Mouse (Mus musculus): ENCODE measurements around the gene Sulf2. TPM values are rescaled to one million over a fixed set of nuclear protein-coding genes. Genes with fewer than 3 reads are reported as not detected.

Sulf2 gene
- total RNA-seq, 2 experiments from 2014 or later = 89.6 to 94.7 TPM

DNA sequence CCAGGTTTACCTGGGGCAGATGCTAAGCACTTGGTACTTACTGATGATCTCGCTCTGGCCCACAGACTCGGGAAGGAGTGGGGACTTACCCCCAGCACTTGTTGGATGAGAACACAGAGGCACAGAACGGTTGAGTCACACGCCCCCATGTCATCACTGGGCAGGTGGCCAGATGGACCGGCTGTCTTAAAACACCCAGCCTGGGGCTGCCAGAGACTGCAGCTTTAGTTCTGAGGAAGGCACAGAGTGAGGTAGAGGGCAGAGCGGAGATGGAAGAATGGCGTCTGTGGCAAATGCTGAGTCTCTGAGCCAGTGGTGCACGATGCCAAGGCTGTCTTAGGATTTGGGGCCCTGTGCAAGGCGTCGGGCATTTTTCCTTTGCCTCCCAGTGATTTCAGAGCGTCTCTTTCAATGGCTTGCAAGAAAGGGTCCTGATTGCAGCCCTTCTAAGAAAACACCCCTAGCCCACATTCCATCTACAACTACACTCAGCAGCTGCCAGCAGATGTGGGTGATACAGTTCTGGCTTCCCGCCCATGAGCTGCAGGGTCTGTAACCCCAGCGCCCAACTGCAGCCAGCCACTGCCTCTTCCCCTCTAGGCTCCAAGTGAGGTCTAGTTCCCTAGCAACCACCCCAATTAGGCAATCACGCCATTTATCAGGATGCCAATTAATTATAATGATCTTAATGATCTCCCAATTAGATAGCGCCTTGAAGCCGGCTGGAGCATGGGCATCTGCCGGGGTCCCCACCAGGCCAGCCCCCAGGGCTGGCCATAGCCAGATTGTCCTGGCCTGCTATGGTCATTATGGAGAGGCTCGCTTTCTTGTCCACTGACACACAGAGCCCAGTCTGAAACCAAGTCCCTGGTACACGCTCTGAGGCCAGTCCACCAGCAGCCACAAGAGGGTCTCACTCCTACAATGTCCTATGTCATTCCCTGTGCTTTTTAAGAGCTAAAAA is 3.7 kb downstream of the Sulf2 start:
- DNase-seq (ENCODE audit: low spot score in 2 of 2) = peak; percentile 50 to 64

DNA sequence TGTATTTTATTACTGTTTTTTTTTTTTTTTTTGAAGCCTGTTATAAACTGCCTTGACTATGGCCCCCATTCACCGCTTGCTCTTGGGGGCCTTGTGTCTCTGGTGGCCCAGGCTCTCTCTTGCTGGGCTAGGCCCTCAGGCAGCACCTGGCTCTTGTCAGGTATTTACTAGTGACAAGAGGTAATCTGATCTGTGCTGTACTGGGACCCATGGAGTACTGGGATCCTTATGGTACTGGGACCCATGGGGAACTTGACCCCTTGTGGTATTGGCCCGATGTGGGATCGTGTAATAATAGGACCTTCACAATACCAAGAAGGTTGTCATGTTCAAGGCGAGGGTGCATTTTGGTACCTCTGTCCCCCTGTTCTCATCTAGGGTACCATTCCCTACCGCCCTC is 4.9 kb downstream of the Sulf2 start:
- DNase-seq (ENCODE audit: low spot score in 2 of 2) = no peak

DNA sequence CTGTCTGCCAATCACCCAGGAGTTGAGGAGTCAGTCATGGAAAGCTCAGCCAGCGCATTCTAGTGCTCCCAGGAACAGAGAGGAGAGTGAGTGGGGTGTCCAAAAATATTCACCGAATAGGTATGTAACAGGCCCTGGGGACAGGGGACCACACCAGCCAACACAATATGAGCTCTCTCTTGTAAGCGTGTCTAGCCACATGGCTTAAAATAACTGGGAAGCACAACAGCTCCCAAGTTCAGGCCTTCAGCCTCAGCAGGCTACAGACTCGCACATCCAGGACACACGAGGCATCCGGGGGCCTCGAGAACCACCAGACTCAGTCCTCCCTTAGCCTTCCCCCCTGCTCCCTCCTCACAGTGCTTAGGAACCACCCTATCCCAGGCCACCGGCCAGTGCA is 6.0 kb downstream of the Sulf2 start:
- DNase-seq (ENCODE audit: low spot score in 2 of 2) = no peak

DNA sequence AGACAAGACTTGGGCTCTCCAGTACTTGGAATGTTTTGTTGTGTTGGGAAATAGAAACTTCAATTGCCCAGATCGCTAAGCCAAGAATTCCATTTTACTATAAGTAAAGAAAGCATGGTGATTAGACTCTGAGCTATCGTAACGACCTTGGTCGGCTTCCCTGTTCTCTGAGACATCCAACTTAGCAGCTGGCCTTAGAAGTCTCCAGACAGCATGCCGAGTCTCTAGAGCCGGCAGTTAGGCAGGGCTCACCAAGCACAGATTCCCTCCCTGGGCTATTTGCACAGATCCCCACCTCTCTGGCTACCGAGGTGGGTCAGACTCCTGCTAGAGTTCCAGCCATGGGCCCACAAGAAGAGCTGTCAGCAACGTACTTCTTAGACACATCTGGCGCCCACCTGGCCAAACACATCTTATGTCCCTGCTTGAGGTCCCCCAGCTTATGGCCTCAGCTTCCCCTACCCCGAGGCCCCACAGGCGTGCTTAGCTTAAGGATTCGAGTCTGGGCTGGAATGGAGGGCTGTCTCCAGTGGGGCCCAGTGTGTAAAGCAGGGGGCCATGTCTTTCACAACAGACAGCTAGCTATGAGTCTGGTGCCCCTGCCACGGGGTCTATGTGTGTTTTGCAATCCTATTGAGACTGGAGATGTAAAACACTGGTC is 6.7 kb downstream of the Sulf2 start:
- DNase-seq (ENCODE audit: low spot score in 2 of 2) = no peak

DNA sequence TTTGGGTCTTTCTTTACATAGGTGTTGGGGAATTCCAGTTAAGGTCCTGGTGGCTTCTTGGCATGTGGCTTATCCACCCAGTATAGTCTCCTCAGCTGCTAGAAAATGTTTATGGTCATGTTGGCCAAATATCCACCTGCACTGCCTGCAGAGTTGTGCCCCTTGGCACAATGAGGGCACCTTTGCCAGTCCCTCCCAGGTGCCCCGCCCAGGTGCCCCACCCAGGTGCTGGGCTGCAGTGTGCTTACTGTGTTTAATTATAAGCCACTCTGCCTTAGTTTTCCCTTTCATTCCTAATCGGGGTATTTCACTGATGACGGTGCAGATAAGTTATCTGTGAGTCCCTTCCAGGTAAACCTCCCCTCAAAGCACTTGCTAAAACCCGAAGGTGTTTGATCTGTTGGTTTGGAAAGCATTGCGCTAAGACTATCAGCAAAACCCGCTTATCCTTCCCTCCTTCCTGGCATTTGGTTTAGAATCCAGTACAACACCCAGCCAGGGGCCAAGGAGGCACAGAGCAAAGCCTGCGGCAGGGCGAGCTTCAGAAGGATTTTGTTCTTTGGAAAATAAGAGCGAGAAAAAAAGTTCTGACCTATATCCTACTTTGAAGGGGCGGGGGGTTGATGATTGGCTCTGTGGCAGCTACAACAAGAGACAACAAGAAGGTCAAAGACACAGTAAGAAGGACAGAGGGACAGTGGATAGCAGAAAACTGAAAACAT is 7.4 kb downstream of the Sulf2 start:
- no peak for DNase-seq (ENCODE audit: low spot score in 2 of 2)

DNA sequence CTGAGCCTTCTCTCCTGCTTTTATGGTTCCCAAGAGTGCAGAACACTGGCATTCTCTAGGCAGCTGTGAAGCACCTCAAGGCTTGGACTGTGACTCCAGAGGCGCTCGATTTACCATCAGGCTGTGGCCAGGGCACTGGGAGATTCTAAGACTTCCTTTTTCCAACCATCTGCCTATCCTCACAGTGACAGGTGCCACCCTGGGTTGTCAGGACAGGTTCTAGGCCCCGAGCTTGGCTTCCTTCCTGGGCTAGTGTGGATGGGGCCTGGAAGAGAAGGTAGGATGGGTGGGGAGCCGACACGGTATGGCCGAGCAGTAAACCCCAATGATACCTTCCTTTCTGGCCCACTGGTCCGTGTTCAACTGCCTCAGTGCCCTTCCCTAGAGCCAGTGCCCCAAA is 9.0 kb downstream of the Sulf2 start:
- no peak for DNase-seq (ENCODE audit: low spot score in 2 of 2)

DNA sequence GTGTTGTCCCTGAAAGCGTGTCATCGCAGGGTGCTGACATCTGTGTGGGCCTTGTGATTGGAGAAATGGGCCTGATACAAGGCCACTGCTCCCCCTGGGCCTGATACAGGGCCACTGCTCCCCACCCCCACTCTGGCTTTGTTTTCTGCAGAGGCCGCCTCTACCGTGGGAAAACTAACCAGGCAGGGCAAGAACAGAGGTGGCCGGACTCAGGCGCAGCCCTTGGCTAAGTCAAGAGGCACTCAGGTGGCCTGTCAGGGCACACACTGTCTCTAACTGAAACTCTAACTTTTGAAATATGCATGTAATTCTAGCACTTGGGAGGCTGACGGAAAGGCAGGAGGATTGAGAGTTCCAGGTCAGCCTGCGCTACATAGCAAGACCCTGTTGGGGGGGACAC is 10.4 kb downstream of the Sulf2 start:
- DNase-seq (ENCODE audit: low spot score in 2 of 2) = no peak

DNA sequence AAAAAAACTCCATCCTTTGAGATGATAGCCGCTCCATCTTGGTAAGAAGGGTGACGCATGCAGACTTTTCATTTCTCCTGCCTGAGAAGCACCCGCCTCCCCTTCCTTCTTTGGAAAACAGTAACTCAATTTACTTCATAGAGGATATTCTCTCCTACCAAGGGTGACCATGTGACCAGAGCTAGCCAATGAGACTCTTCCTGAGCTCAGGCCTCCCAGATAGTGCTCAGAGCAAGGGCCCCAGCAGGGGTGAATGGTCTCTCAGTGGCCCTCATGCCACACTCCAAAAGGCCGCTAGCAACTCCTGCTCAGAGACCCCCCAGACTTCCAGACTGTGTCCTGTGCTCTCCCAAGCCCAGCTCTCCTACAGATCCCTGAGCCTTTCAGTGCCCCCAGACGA is 11.6 kb downstream of the Sulf2 start:
- DNase-seq (ENCODE audit: low spot score in 2 of 2) = no peak

DNA sequence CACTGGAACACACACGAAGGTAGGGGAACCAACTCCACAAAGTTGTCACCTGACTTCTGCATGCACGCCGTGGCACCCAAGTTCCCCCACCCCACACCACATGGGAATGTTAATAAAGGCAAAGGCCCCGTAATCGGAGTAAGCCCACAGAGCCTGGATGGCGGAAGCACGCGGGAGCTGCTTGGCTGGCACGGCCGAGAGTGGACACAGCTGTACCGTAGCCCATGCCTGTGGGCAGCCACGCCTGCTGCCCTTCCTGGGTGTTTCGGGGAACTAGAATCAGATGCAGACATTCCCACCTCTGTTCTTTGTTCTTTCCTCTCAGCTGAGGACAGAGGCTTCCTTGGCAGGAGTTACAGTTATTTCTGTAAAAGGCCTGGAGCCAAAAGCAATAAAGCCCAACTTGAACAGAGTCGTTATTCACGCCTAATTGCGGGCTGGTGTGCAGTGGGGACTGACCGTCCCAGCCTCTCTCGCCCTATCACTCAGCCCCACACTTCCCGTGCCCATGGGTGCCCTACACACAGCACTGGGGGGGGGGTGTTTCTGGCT is 12.8 kb downstream of the Sulf2 start:
- DNase-seq (ENCODE audit: low spot score in 2 of 2) = no peak

DNA sequence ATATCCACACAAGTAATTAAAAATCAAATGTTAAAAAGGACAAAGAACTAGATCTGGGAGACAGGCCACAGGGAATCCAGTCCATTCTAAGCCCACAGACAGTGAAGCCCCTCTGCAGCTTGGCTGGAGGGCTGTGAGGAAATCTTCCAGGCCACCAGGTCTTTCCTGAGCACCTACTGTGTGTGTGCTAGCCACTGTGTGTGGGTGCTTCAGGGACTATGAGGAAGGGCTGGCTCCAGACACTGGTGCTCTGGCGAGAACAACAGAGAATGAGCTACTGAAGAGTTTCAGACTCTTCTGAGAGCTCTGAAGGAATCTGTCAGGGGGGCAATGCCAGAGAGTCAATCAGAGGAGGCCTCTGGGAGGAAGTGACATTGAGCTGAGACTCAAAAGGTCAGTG is 13.6 kb downstream of the Sulf2 start:
- no peak for DNase-seq (ENCODE audit: low spot score in 2 of 2)

DNA sequence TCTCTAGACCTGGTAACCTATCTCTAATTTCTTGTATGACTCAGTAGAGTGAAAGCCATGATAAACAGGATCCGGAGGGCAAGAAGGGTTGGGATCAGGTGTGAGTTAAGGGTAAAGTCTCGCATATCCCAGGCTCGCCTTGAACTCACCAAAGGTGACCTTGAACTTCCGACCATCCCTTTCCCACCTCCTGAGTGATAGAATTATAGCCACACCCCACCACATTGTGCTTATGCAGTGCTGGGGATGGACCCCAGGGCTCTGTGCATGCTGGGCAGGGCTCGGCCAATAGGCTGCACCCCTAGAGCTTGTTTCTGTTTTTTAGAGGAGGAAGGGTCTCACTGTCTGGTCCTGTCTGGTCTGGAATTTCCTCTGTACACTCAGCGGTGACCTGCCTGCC is 14.4 kb downstream of the Sulf2 start:
- no peak for DNase-seq (ENCODE audit: low spot score in 2 of 2)

DNA sequence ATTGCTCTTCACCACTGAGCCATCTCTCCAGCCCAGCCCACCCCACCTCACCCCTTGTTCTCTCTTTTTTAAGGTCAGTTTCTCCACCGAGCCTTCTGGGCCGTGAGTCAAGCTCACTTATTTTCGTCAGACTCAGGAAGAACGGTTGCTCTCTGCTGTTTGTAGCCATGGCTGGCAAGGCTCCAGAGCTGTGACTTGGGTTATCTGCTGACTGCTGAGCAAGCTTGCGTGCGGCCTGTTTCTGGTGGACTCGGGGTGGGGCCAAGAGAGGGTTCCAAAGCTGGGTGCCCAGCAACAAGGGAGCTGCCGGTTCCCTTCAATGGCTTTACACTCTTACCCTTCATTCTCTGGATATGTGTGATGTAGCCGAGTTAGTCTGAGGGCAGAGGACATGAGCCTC is 15.0 kb downstream of the Sulf2 start:
- DNase-seq (ENCODE audit: low spot score in 2 of 2) = peak in 1 of 2 experiments; percentile 48

DNA sequence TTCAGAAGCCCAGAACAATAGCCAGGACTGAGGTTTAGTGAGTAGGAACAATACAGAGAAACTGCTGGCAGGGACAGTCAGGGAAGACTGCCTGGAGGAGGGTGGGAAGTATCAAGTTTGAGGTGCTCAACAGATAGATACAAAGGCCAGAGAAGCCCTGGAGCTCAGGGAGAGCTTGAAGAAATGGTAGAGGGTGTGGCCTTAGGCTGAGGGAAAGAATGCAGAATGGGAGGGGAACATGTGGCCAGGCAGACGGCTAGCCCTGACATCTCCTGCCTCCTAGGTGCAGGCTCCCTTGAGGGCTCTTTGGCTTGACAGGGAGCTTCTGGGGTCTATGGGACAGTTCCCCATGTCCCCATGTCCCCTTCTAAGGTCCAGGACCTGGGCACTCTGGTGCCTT is 17.2 kb downstream of the Sulf2 start:
- no peak for DNase-seq (ENCODE audit: low spot score in 2 of 2)

DNA sequence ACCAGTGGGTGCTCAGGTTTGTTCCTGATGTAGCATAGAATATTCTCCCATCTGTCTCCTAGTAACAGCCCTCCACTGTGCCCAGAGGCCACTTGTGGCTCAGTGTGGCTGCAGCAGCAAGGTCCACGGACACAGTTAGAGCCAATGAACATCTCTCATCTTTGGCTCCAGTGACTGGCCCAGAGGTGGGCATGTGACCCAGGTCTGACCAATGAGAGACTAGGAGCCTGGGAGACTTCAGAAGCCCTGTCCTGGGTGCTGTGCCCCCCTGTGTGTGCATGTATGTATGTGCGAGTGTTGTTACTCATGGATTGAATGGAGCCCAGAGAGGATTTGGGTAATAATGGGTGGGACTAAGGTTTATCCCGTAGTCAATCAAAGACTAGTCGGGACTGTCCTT is 18.0 kb downstream of the Sulf2 start:
- DNase-seq (ENCODE audit: low spot score in 2 of 2) = no peak

DNA sequence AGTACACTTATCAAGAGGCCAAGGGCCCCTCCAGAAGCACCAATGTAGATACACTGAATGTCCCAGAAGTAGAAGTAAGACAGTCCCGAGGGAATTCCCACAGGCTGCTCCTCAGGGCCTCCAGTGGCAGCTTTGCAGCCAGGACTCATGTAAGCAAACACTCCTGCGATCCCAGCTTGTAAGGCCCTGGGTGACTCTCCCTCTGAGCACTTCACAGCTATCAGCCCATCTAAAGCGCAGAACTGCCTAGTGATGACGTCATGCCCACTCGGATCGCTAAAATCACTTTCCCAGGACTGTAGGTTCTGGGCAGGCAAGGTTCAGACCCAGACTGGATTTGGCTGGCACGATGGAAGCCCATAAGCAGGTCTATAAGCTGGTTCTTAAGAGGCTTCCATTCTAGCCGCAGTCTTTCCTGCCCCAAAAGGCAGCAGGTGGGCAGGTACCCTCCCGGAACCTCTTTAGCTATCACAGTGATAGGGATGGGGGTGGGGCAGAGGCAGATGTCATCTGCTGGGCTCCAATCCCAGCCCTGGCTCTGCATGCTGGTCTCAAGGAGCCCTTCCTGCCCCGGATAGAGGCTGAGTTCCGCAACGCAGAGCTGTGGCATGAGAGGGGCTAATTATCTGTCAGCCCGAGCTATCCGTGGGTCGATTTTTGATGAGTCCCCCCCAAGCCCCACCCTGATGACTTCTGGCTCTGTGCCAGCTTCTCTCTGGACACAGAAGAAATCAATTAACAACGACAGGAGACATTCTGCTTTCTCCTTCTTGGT is 19.6 kb downstream of the Sulf2 start:
- DNase-seq (ENCODE audit: low spot score in 2 of 2) = no peak

DNA sequence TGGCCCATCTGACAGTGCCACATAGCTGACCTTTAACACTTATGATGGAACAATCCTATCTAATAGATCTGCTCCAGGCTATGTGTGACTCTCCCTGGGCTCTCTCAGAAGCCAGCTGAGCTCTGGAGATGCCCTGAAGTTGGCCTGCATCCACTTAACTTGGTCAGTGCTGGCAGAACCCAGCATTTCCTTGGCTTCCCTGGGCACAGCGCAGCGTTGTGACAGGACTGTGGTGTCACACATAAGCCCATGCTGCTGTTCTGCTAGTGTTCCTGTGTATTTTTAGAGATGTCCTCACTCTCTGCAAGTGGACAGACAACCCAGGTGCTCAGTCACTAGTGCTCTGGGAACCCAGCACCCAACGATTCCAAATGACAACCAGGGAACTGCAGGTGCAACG is 26.7 kb downstream of the Sulf2 start:
- DNase-seq (ENCODE audit: low spot score in 2 of 2) = no peak

DNA sequence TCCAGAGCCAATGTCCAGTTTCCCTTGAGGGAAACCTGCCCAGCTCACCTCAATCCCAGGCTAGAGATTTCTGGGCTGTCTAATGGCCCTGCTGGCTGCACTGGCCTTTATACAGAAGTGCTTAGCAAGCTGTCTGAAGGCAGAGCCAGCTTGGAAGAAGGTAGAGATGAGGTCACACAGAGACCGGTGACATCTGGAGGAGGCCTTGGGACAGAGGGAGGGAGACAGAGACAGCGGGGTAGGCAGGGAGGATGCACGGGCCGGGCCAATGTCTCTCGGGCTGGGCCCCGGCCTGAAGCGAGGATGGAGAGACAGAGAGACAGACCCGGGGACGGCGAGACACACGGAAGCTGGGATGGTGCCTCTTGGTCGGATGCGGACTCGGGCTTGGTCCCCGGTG is 27.4 kb downstream of the Sulf2 start:
- no peak for DNase-seq (ENCODE audit: low spot score in 2 of 2)

DNA sequence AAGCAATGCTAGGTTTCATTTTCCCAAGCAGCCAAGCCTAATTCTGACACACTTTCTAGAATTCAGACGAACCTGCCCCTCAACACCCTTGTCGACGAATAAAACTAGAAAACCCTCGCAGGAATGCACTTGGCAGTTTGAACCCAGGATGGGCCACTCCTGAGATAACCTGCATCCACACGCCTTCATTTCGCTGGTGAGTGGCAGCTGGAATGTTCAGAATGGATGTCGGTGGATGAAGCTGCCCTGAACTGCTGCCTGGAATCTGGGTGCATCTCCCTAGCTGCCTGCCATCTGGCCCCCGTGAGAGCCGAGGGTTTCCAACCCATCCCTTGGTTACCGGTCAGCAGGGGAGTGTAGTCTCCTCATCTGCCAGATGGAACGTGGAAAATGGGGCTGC is 29.1 kb downstream of the Sulf2 start:
- DNase-seq (ENCODE audit: low spot score in 2 of 2) = no peak

DNA sequence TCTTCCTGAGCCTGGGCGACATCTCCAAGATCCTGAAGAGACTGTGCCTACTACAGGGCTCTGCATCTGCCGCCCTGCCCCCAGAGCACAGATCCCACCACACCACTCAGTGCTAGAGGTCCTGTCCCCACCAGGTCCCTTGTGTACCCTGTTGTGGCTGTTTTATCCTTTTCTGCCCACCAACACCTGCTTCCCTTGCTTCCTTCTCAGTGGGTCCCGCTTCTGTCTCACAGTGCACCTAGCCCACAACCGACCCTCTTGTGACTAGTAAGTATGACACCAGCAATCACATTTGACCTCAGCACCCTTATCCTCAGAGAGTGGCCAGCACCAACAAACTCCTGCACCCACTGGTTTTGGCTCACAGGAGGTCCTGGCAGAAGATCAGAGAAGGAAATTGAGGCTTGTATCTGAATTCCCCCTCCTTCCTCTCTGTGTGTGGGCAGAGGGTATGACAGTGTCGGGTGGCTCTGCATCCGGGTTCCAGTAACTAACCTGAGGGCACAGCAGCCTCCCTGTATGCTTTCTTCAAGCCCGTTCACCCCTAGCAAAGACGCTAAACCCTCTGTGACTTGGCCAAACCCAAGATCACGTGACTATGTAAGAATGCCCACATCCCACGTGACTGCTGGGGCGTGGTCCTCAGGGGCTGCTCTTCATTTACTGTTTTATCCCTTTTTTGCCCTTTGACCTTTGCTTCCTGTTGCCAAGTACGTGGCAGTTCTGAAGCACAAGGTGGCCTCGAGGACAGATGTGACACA is 29.8 kb downstream of the Sulf2 start:
- no peak for DNase-seq (ENCODE audit: low spot score in 2 of 2)

DNA sequence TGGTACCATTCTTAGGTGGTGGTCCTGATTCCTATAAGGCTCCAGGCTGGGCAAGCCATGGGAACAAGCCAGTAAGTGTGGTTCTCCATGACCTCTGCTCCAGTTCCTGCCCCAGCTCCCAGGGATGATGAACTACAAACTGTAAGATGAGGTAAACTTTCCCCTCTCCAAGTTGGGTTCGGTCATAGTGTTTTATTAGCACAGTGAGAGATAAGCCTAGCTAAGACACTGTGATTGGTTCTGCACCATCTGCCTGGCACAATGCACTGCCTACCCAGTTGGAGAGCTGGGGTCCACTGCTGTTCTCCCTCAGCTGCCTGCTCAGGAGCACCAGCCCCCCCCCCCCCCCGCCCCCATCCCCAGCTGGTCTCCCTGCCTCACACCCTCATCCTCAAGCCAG is 30.4 kb downstream of the Sulf2 start:
- DNase-seq (ENCODE audit: low spot score in 2 of 2) = no peak

Measured in adrenal gland, postnatal 4 days (tissue).